Mouse (Mus musculus) gastrocnemius, adult 2 months (tissue): Measurements from ENCODE around the gene Arhgap27. TPM values are rescaled to one million over a fixed set of nuclear protein-coding genes. Genes with fewer than 3 reads are reported as not detected.
"Not testable (repeated sequence)": the region's sequence is repeated elsewhere in the genome, so short reads cannot be mapped to it uniquely, and the experiment has no call there.

Experiments
- DNase-seq: peaks from one replicate; pipeline ENCODE4 v3.0.0; 2022
- H3K27ac ChIP-seq: fragments of 200-600 bp; 2 replicates; pipeline ENCODE4 v1.8.1; 2022; ENCODE audit warnings: mild to moderate bottlenecking
- H3K4me3 ChIP-seq: fragments of 200-600 bp; 2 replicates; pipeline ENCODE4 v1.8.1; 2022; ENCODE audit warnings: mild to moderate bottlenecking, moderate library complexity
- CTCF ChIP-seq: fragments of 200-600 bp; IDR thresholded peaks from 2 replicates; pipeline ENCODE4 v1.8.1; 2022; ENCODE audit warnings: antibody characterized with exemption, mild to moderate bottlenecking, moderate library complexity
- intact Hi-C: fragments of 180-260 bp; cut with DNase I; formaldehyde crosslinking; loops from one replicate; pipeline ENCODE4 v1.15.1; 2025
- total RNA-seq, 2 experiments: library from RNA; stranded (reverse); gene quantifications; 2 replicates each; pipeline ENCODE4 v1.2.3; 2021

Gene Arhgap27
- total RNA-seq, 2 experiments from 2014 or later: 6.0 to 8.8 TPM

GRCm38 (mm10) chr11:103334925-103335324 lies 28.6 kb downstream of the Arhgap27 start:
- intact Hi-C loops: loop anchor here (5.0 kb wide), 1 partner anchor 222 kb away; no protein-coding TSS in a partner anchor
- Histone ChIP-seq H3K4me3 (no peak overlapping the region), H3K27ac (no peak overlapping the region)
- no peak for TF ChIP-seq CTCF
- DNase-seq: peak; percentile 40

- H3K27ac ChIP-seq: no peak overlapping the region
- TF ChIP-seq CTCF: peak; percentile 56
- peak overlapping the region; percentile 64 for H3K4me3 ChIP-seq
- intact Hi-C loops: loop anchor here (5.0 kb wide), 1 partner anchor 223 kb away; no protein-coding TSS in a partner anchor
- DNase-seq: peak; percentile 66
Observed at GRCm38 (mm10) chr11:103333719-103334398, 29.6 kb downstream of the Arhgap27 start.

GRCm38 (mm10) chr11:103332890-103333651 lies 30.4 kb downstream of the Arhgap27 start:
- peak overlapping the region; percentile 64 for H3K4me3 ChIP-seq
- DNase-seq: peak; percentile 42
- no peak for TF ChIP-seq CTCF
- intact Hi-C loops: loop anchor here (5.0 kb wide), 1 partner anchor 224 kb away; no protein-coding TSS in a partner anchor
- no peak overlapping the region for H3K27ac ChIP-seq

- peak overlapping the region; percentile 64 for H3K4me3 ChIP-seq
- DNase-seq: peak; percentile 85
- intact Hi-C loops: loop anchor here (5.0 kb wide), 1 partner anchor 225 kb away; no protein-coding TSS in a partner anchor
- H3K27ac ChIP-seq: no peak overlapping the region
- TF ChIP-seq CTCF: peak; percentile 88
Observed at GRCm38 (mm10) chr11:103332186-103332889, 31.2 kb downstream of the Arhgap27 start.

GRCm38 (mm10) chr11:103331502-103332185 lies 31.8 kb downstream of the Arhgap27 start:
- no peak overlapping the region for H3K4me3 ChIP-seq
- no peak overlapping the region for H3K27ac ChIP-seq
- intact Hi-C loops: loop anchor here (5.0 kb wide), 1 partner anchor 226 kb away; no protein-coding TSS in a partner anchor
- no peak for DNase-seq
- no peak for TF ChIP-seq CTCF

- intact Hi-C loops: loop anchor here (5.0 kb wide), 1 partner anchor 227 kb away; no protein-coding TSS in a partner anchor
- no peak overlapping the region for H3K4me3 ChIP-seq
Observed at GRCm38 (mm10) chr11:103330651-103331319, 32.7 kb downstream of the Arhgap27 start.

GRCm38 (mm10) chr11:103326950-103327349 lies 36.5 kb downstream of the Arhgap27 start:
- peak; percentile 81 for DNase-seq
- TF ChIP-seq CTCF: peak; percentile 98
- intact Hi-C loops: loop anchor here (5.0 kb wide), 2 partner anchors 55 to 225 kb away; partner anchors contain the start of genes Acbd4 and Plcd3
- Histone ChIP-seq H3K27ac (no peak overlapping the region), H3K4me3 (no peak overlapping the region)

More at GRCm38 (mm10) chr11:103330651-103331319, 32.7 kb downstream of the Arhgap27 start:
- DNase-seq: no peak
- H3K27ac ChIP-seq: no peak overlapping the region
- peak; percentile 20; the same call in 1 of the 2 replicates for TF ChIP-seq CTCF

GRCm38 (mm10) chr11:103325172-103325571 lies 38.3 kb downstream of the Arhgap27 start:
- intact Hi-C loops: loop anchor here (1.0 to 5.0 kb wide), 4 partner anchors 53 to 223 kb away; partner anchors contain the start of genes Acbd4 and Plcd3
- H3K27ac ChIP-seq: no peak overlapping the region
- peak; percentile 71 for TF ChIP-seq CTCF
- H3K4me3 ChIP-seq: no peak overlapping the region
- peak; percentile 82 for DNase-seq

- H3K27ac ChIP-seq: no peak overlapping the region
- no peak for TF ChIP-seq CTCF
- intact Hi-C loops: loop anchor here (1.0 to 5.0 kb wide), 4 partner anchors 52 to 222 kb away; partner anchors contain the start of genes Acbd4 and Plcd3
- DNase-seq: no peak
- no peak overlapping the region for H3K4me3 ChIP-seq
Observed at GRCm38 (mm10) chr11:103324723-103325122, 38.8 kb downstream of the Arhgap27 start.

GRCm38 (mm10) chr11:103322832-103323231 lies 40.7 kb downstream of the Arhgap27 start:
- intact Hi-C loops, H3K27ac ChIP-seq, H3K4me3 ChIP-seq, DNase-seq: not testable (repeated sequence)

GRCm38 (mm10) chr11:103320646-103321045 lies 42.8 kb downstream of the Arhgap27 start:
- DNase-seq: no peak
- intact Hi-C loops: no loop called here
- no peak for TF ChIP-seq CTCF
- Histone ChIP-seq H3K27ac (no peak overlapping the region), H3K4me3 (no peak overlapping the region)
